Mouse (Mus musculus) forebrain, embryonic 10.5 days (tissue): ENCODE results near the gene Gm13723. TPM values are rescaled to one million over a fixed set of nuclear protein-coding genes. Genes with fewer than 3 reads are reported as not detected.

Source experiments
- DNase-seq: peaks from one replicate; pipeline ENCODE4 v3.0.0-alpha.2; 2017; ENCODE audit warnings: low spot score; ENCODE audit errors: extremely low spot score
- H3K27ac ChIP-seq: fragments of 300-500 bp; sonication (generic); 2 replicates; pipeline ENCODE4 v1.5.1; 2016; ENCODE audit warnings: mild to moderate bottlenecking
- H3K27me3 ChIP-seq: fragments of 300-500 bp; sonication (generic); 2 replicates; pipeline ENCODE4 v1.6.1; 2016; ENCODE audit warnings: mild to moderate bottlenecking; ENCODE audit not compliant: poor library complexity, severe bottlenecking
- H3K36me3 ChIP-seq: fragments of 300-500 bp; sonication (generic); replicated peaks from 2 replicates; pipeline ENCODE4 v1.6.1; 2016; ENCODE audit warnings: mild to moderate bottlenecking, moderate library complexity
- H3K4me1 ChIP-seq: fragments of 300-500 bp; sonication (generic); 2 replicates; pipeline ENCODE4 v1.6.1; 2016
- H3K4me3 ChIP-seq: fragments of 300-500 bp; sonication (generic); 2 replicates; pipeline ENCODE4 v1.5.1; 2016; ENCODE audit warnings: mild to moderate bottlenecking, moderate library complexity
- H3K9me3 ChIP-seq: fragments of 300-500 bp; sonication (generic); 2 replicates; pipeline ENCODE4 v1.6.1; 2016; ENCODE audit warnings: mild to moderate bottlenecking, moderate library complexity
- WGBS: fragments of 180-500 bp; shearing (Covaris S2); methylation state at CpG from one replicate; pipeline ENCODE4 v1.1.7; 2016; 5-methylcytosine and 5-hydroxymethylcytosine counted together
- polyA plus RNA-seq: library from polyadenylated mRNA; unstranded; fragments of >200 nt; fragmentation: Nextera tagmentation; extraction: Ambion mirVana; gene quantifications from 2 replicates; pipeline ENCODE4 v1.2.1, GENCODE M21; 2016

Gm13723 gene
- polyA plus RNA-seq: not detected in 2 replicates

DNA sequence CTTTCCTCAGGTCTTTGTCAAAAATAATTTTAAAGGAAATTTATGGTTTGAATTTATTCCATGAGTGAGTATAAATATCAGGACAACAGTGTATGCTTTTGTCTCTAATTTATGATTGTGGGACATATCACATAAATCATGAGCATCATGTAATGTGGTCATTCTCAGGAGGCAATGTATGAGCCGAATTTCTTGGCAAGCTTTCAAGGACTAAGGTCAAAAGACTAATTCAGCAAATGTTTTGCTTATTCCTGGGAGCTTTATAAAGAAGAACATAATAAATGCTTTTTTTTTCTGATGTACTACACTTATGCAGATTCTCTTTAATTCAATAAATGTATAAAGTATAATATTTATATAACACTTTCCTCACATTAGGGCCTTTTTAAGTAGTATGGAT, at the start of gene Gm13723:
Gene Gm13723 (minus strand): TSS at position 101 of the 400 bp plus-strand sequence.
- Histone ChIP-seq H3K9me3 (no peaks in the 10 kb centered on the region), H3K27ac (no peak within 1 kb of the TSS), H3K27me3 (no peaks in the 10 kb centered on the region), H3K4me3 (no peak within 1 kb of the TSS), H3K36me3 (no peaks in the 10 kb centered on the region), H3K4me1 (no peaks in the 10 kb centered on the region)
- no peak for DNase-seq
- 82% methylated on average over 1 of the region's 1 CpGs for WGBS

- no peaks in the 10 kb centered on the region for H3K36me3 ChIP-seq
- H3K27ac ChIP-seq: no peak overlapping the region
- DNase-seq: no peak
- 90% methylated on average over 2 of the region's 2 CpGs for WGBS
- H3K4me3 ChIP-seq: no peak overlapping the region
- H3K9me3 ChIP-seq: no peaks in the 10 kb centered on the region
- H3K4me1 ChIP-seq: no peaks in the 10 kb centered on the region
- no peaks in the 10 kb centered on the region for H3K27me3 ChIP-seq
Measured at GRCm38 (mm10) chr2:86905647-86906046, 31.0 kb upstream of the Gm13723 start.

DNA sequence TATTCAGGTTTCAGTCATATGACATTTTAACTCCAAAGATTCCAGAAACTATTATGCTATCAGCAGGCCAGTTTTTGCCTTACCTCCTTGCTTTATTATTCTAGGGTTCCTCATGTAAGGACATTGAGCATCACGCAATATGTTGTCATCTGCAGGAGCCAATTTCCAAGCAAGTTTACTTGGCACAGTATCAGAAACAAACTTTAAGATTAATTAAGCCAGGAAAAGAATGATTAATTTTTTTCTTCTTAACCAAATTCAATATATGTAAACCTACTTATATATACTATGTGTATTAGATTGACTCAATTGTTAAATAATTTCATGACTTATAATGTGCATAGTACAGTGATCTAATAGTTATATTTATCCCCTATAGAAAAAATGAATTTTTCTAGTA, 17.5 kb upstream of the Gm13723 start, which contains the start of gene Olfr1097:
Gene Olfr1097 (minus strand): TSS at position 101 of the 400 bp plus-strand sequence.
- no peaks in the 10 kb centered on the region for H3K36me3 ChIP-seq
- no peaks in the 10 kb centered on the region for H3K9me3 ChIP-seq
- no peaks in the 10 kb centered on the region for H3K4me1 ChIP-seq
- no peak within 1 kb of the TSS for H3K4me3 ChIP-seq
- WGBS: 92% methylated on average over 1 of the region's 1 CpGs
- no peak within 1 kb of the TSS for H3K27ac ChIP-seq
- DNase-seq: no peak
- H3K27me3 ChIP-seq: no peaks in the 10 kb centered on the region

GRCm38 (mm10) chr2:86851596-86851995, 23.0 kb downstream of the Gm13723 start, which contains the start of gene Olfr1095:
TSS of gene Olfr1095 (minus strand) at chr2:86851696.
- H3K9me3 ChIP-seq: no peaks in the 10 kb centered on the region
- 87% methylated on average over 3 of the region's 3 CpGs for WGBS
- DNase-seq: no peak
- no peak within 1 kb of the TSS for H3K4me3 ChIP-seq
- no peaks in the 10 kb centered on the region for H3K4me1 ChIP-seq
- H3K27ac ChIP-seq: no peak within 1 kb of the TSS
- H3K27me3 ChIP-seq: no peaks in the 10 kb centered on the region
- no peaks in the 10 kb centered on the region for H3K36me3 ChIP-seq

DNA sequence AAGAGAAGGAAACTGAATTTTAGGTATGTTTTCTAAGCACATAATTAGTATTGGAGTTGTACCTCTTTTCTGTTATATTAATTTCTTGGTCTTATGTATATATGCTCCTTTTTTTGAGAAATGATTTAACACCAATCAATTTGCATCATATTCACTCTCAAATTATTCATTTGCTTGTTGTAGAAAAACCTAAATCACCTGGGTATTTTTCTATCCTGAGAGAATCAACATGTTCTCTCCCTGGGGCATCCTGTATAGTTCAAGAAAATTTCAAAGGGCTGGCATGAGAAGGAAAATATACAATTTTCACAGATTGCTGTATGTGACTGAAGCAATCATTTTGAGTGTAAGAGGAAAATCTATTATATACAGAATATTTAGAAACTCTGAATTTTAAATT, 50.2 kb downstream of the Gm13723 start, which contains the start of gene Olfr1094:
Gene Olfr1094 (plus strand): TSS at position 301 of the 400 bp plus-strand sequence.
- no peak within 1 kb of the TSS for H3K27ac ChIP-seq
- no peaks in the 10 kb centered on the region for H3K36me3 ChIP-seq
- H3K27me3 ChIP-seq: no peaks in the 10 kb centered on the region
- H3K9me3 ChIP-seq: no peaks in the 10 kb centered on the region
- H3K4me3 ChIP-seq: no peak within 1 kb of the TSS
- no peak for DNase-seq
- no peaks in the 10 kb centered on the region for H3K4me1 ChIP-seq

Other genes starting within 250 kb of the Gm13723 start
- gene Olfr1084, start 235.1 kb downstream of the Gm13723 start, polyA plus RNA-seq: not detected in 2 replicates
- not detected in 2 replicates for gene Olfr1085, start 212.8 kb downstream of the Gm13723 start, polyA plus RNA-seq
- gene Olfr1086, start 194.7 kb downstream of the Gm13723 start, polyA plus RNA-seq: not detected in 2 replicates
- not detected in 2 replicates for gene Olfr1087, start 176.4 kb downstream of the Gm13723 start, polyA plus RNA-seq
- gene Olfr1089, start 141.1 kb downstream of the Gm13723 start, polyA plus RNA-seq: not detected in 2 replicates
- gene Olfr1090, start 115.8 kb downstream of the Gm13723 start, polyA plus RNA-seq: not detected in 2 replicates
- not detected in 2 replicates for gene Olfr1093, start 92.3 kb downstream of the Gm13723 start, polyA plus RNA-seq
- not detected in 2 replicates for gene Olfr141, start 64.8 kb downstream of the Gm13723 start, polyA plus RNA-seq
- not detected in 2 replicates for gene Olfr1094, start 50.1 kb downstream of the Gm13723 start, polyA plus RNA-seq
- not detected in 2 replicates for gene Olfr1095, start 23.1 kb downstream of the Gm13723 start, polyA plus RNA-seq
- not detected in 2 replicates for gene Olfr1097, start 17.4 kb upstream of the Gm13723 start, polyA plus RNA-seq
- gene Olfr1098, start 49.7 kb upstream of the Gm13723 start, polyA plus RNA-seq: not detected in 2 replicates
- gene Olfr1099, start 85.9 kb upstream of the Gm13723 start, polyA plus RNA-seq: not detected in 2 replicates
- not detected in 2 replicates for gene Olfr1100, start 105.2 kb upstream of the Gm13723 start, polyA plus RNA-seq
- not detected in 2 replicates for gene Olfr1101, start 116.4 kb upstream of the Gm13723 start, polyA plus RNA-seq
- not detected in 2 replicates for gene Olfr1102, start 123.6 kb upstream of the Gm13723 start, polyA plus RNA-seq
- gene Olfr1104, start 152.3 kb upstream of the Gm13723 start, polyA plus RNA-seq: not detected in 2 replicates
- gene Olfr1105, start 161.7 kb upstream of the Gm13723 start, polyA plus RNA-seq: not detected in 2 replicates
- gene Olfr1106, start 177.5 kb upstream of the Gm13723 start, polyA plus RNA-seq: not detected in 2 replicates
- not detected in 2 replicates for gene Olfr1107, start 201.0 kb upstream of the Gm13723 start, polyA plus RNA-seq
- gene Olfr1109, start 221.2 kb upstream of the Gm13723 start, polyA plus RNA-seq: not detected in 2 replicates
- gene Olfr259, start 239.8 kb upstream of the Gm13723 start, polyA plus RNA-seq: not detected in 2 replicates